Mouse (Mus musculus): ENCODE measurements around the gene Tmem56.

Tmem56 gene

DNA sequence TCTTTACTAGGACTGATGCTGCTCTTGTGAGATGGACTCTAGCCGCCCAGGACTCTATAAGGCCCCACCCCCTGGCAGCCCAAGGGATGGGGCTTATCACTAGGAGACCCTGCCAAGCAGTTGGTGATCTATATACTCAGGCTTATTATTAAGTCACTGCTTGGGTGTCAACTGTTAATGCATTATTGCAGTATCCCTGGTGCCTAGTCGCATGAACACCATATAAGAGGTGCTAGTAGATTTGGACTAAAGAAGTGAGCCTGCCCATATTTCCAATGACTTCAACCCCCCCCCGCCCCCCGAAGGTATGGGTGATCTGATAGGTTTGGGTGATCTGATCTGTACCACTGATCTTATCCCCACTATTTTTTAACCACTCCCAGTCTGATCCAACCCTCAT is at the start of gene Tmem56:
Gene Tmem56, minus strand, starts transcription at position 101 of the 400 bp plus-strand sequence.
- no peak for DNase-seq

DNA sequence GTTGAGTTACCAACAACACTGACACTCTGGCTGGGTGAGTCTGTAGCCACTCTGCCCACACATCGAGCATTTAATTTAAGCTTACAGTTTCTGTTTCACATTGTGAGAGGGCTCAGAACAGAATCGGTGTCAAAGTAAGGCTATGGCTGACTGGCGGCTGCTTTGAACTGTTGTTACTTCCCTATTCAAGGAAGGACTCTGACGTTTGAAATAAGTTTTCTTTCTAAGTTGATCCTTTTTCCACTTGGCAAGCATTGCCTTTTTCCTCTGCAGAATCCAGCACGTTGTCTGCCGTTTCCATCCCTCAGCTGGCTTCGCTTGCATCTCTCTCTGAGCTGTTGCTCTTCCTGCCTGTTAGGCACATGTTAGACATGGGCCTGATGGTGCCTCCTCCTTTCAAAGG is 47.3 kb upstream of the Tmem56 start:
- DNase-seq: peak; percentile 42

DNA sequence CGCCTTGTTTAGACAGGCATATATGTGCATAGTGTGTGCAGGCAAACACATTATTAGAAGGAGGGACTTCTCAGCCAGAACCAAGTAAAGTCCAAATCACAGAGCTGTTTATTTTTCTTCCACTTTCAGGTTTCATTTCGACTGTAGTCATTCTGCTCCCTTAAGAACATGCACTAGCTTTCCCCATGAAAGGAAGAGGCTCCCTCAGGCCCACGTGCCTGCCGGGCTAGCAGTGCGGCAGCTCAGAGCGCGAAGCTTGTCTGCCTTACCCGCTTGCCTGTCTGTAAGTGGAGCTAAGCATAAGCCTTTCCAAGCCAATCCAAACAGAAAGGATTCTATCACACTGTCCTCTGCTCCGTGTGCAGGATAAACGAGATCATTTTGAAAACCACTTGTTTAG is 46.7 kb upstream of the Tmem56 start:
- no peak for DNase-seq

DNA sequence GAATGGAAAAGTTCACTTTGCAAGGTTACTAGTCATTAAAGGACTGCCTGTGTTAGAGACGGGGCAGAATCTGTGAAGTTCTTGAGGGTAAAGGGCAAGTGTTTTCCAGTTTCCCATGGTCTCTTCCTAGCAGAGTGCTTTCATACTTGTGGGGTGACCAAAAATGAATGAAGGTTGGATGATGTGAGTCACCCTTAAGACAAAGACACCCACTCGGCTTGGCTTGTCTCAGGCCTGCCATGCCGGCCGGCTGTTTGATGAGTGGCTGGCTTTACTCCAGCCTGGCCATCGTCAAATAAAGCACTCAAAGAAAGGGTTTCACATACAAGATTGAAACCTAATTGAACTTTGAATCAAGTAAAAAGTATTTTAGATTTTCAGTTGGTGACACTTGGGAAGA is 44.5 kb upstream of the Tmem56 start:
- no peak for DNase-seq

DNA sequence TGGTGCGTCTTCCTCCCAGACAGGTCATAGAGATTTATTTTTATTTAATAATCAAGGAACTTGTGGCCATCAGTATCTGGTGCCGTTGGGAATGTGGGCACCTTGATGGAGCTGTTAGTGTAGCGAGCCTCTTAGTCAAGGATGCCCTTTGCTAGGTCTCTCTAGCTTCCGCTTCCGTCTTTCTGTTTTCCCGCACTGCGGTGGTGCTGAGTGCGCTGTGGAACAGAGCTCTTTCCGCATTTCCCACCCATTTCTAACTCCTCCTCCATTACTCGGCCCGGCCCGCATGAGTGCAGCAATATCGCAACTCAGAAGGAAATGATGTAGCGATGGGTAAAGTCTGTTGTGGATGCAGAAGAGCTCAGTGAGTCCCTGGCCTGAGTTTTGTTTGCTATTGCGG is 40.5 kb upstream of the Tmem56 start:
- no peak for DNase-seq

DNA sequence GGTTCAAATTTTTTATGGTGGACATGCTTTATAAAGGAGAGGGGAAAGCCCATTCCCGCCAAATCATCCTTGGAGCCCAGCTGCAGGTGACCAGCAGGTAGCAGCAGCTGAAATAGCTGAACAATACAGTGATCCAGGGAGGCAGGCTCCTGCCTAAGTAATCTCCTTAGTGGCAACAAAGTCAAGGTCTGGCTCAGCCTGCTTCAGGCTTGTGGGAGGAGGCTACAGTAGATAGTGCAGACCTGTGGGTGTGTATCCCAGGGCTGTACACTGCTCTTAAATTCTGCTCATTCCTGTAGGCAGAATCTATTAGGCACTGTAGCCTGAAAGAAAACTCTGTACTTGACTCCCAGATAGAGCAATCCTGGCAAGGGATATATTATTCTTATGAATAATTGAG is 38.0 kb upstream of the Tmem56 start:
- no peak for DNase-seq

DNA sequence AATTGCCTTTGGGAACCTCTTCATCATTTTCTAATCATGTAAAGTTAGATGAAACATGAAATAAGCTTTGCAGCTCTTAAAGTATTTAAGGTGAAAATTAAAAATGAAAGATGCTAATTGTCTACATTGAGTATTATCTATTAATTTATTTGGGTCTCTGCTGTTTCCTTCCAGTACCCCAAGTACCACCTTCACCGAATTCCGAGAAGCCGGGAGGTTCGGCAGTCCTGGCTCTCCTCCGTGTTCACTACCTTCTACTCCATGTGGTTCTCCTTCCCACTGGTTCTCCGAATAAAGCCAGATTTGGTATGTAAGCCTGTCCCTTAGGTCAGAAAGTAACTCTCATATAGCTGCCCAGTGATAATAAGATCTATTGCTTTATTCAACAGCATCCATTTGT is 37.0 kb upstream of the Tmem56 start:
- no peak for DNase-seq

DNA sequence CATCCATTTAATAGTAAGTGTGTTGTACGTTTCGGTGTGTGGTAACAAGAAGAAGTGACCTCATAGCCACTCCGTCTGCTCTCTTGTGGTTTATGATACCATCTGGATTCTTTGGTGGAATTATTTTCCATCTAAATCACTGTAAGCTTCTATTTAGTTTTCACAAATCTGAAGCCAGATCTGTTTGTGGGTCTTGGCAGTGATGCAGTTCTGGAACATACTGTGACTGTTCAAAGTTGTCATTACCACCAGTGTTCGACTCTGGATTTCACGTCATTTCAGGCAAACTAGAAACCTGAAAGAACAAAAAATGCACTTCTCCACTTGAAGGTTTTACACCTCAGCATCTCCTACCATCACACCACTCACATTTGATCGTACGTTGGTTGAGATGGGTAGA is 32.6 kb upstream of the Tmem56 start:
- no peak for DNase-seq

DNA sequence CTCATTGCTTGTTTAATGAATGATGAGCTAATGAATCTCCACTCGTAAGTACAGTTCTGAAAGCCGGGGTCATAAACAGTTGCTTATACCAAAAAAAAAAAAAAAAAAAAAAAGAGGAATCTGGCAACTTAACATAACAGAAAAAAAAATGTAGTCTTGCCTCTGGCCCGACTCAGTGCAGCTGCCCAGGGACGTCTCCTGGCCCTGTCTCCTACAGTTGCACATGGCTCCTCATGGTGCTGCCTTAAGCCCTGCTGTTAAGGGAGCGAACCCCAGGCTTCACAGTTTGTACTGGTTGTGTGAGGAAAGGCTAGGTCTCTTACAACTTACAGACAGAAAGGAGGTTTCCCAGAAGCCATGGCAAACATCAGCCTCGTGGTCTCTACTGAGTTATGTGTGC is 31.3 kb upstream of the Tmem56 start:
- DNase-seq: no peak

DNA sequence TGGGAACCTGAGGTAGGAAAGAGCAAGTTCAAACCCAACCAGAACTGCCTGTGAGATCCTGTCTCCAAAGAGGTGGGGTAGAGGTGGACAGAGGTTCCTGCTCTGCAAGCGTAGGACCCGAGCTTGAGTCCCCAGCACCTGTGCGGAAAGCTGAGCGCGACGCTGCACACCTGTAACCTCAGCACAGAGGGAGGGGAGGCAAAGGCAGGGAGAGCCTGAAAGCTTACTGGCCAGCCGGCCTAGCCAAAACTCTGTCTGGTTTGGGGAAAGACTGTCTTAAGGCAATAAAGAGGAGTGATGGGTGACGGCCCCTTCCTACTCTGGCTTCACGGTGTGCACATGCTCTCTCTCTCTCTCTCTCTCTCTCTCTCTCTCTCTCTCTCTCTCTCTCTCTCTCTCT is 30.1 kb upstream of the Tmem56 start:
- no peak for DNase-seq

DNA sequence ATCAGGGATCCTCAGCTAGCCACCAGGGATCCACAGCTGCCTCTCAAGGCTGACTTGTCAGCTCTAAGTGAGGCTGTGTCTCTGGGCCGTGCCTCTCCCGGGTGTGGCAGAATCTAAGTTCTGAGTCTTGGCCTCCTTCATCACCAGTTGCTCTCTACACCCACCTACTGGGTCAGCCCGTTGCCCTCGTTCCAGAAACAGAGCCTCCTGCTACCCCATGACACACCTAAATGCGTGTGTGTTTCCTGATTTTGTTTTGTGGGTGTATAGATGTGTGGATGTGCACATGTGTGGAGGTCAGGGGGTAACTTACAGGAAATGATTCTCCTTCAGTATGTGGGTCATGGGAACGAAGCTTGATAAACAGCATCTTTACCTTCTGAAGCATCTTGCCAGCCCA is 29.5 kb upstream of the Tmem56 start:
- no peak for DNase-seq

DNA sequence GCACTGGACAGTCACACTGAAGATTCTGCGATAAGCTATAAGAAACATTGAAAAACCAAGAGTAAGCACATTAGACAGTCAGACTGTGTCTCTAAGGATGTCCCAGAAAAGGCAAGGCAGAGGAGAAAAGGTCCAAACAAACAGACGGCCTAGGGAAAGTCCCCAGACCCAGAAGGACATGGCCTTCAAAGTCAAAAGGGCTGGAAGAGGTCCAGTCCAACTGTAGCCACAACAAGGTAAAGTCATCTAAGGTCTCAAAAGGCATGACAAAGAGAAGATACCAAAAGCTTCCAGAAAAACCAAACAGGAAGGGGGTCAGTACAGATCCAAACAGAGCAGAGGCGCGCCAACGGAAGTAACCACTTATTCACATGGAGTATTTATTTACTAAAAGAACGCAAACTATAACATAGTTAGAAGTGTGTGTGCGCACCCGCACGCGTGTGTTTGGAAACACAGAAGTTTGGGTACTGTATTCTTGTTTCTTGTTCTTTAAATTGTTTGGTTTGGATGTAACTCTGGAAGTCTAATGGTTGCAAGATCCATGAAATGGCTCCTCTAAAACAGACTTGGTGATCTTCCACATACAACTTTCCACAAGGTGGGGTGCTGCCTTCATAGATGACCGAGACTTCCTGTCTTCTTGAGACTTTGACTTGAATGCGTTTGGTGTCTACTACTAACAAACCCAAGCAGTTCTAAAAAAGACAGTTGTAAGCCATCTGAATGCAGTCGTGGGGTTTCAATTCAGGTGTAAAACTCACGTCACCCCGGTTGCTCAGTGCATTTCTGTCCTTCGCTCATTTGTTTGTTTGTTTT is 27.2 kb upstream of the Tmem56 start:
- DNase-seq: peak; percentile 61

DNA sequence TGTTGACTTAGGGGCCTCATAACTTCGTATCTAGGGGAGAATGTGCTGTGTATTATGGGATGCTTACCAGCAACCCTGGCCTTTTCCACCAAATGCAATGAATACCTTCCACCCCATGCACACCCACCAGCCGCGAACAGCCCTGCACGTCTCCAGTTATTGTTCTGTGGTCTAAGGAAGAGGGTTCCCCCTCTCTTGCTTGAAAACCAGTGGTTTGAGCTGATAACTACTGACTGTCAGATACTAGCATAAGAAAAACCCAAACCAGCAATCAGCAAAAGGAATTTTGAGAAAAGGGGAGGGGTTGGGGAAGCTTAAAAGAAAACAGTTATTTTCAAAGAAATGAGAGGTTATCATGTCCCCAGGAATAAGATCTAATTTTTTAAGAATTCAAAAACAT is 26.5 kb upstream of the Tmem56 start:
- DNase-seq: no peak

DNA sequence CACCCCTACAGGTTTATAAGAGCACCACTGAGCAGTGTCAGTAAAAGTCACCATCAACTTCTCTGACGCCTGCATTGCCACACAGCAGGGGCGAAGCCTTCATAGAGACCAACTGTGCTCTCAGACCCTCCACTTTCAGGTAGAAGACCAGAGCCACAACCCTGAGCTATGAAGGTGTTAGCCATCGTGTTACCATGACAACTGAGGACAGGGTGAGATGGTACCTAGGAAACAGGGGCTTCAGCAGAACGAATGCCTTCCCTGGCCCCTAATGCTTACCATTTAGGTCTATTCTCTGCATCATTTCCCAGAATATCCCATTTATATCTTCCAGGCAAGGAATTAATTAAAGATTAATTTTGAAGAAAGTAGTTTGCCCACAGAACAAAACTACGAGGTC is 26.0 kb upstream of the Tmem56 start:
- no peak for DNase-seq

DNA sequence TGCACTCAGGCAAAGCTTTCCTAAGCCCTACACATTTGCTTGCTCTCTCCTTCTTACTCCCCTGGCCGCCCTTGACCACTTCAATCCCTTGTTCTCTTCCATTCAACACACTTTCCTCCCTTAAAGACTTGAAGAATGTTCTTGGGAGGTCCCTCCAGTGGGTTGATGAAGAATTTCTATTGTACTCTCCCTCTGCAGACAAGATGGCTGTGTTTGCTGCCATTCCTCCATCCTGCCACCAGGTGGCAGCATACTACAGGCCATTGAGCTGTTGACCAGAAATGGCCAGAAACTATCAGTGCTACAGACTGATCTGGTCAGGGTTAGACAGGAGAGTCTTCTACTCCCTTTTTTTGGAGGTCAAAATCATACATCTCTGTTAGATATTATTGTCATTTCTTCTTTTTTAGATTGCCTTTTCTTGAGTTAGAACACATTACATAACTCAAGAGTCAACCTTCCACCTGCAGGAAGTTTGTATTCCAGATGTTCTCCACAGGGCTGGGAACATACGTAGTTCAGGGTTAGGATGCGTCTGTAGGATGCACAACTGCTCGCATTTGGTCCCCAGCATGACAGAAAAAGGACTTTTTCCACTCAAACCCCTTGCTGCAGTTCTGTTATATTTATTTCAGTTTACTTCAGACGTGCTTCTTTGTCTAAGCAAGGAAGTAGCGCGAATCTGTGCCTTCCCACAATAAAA is 24.8 kb upstream of the Tmem56 start:
- DNase-seq: peak; percentile 86

DNA sequence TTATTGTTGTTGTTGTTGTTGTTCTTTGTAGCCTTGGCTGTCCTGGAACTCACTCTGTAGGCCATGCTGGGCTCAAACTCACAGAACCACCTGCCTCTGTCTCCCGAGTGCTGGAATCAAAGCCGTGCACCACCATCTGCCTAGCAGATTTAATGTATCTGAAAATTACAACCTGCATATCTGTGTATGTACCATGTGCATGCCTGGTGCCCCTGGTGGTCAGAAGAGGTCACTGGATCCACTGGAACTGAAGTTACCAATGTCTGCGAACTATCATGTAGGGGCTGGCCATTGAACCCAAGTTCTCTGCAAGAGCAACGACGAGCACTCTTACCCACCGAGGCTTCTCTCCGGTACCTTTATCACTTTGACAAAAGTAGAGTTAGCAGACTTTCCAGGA is 23.7 kb upstream of the Tmem56 start:
- peak; percentile 31 for DNase-seq

DNA sequence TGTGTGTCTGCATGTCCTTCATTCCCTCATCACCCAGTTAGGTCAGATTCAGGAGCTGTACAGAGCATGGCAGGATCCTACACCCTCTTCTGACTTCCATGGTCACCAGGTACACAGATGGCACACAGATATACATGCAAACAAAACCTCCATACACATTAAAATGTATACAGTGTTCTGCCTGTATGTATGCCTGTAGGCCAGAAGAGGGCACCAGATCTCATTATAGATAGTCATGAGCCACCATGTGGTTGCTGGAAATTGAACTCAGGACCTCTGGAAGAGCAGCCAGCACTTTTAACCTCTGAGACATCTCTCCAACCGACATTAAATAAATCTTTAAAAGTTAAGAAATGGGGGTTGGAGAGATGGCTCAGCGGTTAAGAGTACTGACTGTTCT is 11.3 kb upstream of the Tmem56 start:
- DNase-seq: no peak

DNA sequence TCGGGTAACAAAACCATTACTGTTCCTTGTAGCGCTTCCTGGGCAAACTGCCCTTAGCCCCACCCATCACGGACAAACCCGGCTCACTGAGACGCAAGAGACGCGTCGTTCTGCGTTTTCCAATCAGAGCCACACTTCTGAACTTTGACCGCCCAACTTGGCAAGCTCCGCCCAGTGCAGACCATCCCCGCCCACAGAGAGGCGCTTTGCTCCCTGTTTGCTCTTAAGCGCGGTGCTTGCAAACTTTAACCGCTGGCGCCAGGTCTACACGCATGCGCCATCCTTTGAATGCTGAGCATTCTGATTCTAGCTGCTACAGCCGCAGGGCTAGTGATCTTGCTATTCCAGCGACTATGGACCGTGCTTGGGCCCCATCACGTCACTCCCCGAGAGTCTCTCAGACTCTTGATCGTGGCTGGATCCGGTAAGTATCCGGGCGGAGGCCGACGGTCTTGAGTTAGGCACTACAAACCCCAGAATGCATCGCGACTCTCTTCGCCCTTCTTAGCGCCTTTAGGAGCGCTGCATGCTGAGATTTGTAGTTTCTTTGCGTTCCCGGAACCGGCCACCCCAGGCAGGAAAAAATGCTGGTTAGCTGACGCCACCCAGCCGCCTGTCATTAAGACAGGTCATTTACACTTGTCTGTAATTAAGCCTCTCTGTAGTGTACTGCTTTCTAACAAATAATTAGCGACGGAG is 8.8 kb upstream of the Tmem56 start, which contains the start of gene Alg14:
Gene Alg14, plus strand, starts transcription at position 214 of the 699 bp plus-strand sequence.
- DNase-seq: peak; percentile 99

DNA sequence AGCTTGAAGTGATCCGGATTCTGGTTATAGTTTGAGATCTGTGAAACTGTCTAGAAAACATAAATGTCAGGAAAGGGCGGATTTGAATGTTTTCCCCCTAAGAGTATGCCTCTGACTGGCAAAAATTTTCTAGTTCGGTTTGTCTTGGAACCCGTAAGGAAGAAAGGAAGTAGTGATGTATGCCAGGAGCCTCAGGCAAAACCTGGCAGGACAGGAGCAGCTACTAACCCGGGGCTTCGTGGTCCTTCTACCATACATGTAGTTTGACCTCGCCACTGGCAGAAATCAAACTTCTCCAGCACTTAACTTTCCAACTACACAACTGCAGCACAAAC is 8.3 kb upstream of the Tmem56 start:
- no peak for DNase-seq

DNA sequence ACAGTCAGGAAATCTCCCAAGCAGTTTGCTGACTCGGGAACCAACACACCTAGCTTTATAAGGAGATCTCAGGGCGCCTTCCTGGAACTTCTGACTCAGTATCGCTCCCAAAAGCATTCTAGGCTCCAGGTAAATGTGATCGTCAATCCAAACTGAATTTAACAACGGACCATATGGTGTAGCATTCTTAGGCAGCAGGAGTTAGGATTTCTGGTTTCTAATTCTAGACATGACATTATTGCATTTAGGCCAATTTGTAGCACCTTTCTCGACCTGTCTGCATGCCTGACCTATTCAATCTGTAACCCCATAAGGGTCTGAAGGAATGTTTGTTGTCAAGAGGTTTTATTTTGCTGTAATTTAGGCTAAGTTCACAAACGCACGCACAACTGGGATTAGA is 7.8 kb upstream of the Tmem56 start:
- DNase-seq: no peak

DNA sequence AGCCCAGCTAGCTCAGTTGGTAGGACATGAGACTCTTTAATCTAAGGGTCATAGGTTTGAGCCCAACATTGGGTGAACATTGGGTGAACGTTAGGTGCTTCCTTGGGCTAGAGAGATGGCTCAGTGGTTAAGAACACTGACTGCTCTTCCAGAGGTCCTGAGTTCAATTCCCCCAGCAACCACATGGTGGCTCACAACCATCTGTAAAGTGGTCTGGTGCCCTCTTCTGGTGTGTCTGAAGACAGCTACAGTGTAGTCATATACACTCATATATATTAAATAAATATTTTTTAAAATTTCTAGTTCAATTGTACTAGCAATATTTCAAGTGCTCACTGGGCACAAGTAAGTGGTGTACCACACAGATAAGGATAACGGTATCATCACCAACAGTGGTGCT is 4.3 kb upstream of the Tmem56 start:
- DNase-seq: no peak

DNA sequence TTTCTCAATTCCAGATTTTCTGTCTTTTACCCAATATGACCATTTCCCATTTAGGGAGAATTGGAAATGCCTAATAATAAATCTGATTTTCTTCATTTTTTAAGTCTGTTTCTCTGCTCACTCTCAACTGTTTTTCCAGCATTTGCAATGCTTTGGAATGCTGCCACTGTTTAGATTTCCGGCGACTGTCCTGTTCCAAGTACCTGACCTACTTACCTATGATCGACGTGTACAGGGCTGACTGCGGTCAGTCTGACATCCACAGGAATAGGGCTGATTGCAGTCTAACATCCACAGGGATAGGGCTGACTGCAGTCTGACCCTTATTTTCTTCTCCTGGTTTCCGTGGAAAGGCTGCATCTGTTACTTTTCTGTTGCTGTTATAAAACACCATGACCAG is 2.3 kb upstream of the Tmem56 start:
- DNase-seq: no peak

DNA sequence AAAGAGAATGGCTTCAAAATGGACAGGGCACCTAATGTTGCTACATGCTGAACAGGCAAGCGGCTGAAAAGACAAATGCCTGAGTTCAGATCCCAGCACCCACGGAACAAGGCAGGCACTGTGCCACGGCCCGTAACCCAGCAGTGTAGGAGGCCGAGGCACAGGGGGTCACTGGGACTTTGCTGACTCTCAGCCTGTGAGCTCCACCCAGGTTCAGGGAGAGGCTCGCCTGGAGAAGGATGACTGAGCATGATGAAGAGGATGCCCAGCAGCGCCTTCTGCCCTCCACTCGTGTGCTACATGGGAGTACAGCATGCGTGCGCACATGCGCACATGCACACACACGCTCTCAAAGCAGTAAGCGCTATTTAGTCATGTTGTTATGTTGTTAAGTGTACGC is 3.2 kb downstream of the Tmem56 start:
- no peak for DNase-seq

DNA sequence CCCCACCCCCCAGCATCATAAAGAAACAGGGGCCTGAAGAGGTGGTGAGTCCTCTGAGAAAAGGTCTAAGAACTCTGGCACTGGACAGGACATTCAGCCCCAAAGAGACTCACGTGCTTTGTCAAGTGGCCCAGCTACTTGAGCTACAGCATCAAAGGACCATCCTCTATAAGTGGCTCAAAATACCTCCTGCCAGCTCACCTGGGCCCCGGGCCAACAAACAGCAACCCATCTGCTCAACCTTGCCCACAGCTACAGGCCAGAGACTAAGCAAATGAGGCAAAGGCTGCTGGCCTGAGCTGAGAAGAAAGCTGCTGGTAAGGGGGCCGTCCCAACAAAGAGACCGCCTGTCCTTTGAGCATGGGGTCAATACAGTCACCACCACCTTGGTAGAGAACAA is 5.3 kb downstream of the Tmem56 start:
- DNase-seq: peak; percentile 18
